Mouse (Mus musculus) splenic B cell, adult 2 months (primary cell): ENCODE measurements around the gene Cd69.

Experiments
- DNase-seq: peaks from one replicate; pipeline ENCODE4 v3.0.0-alpha.2; 2011; ENCODE audit warnings: low read depth, low spot score
- H3K27me3 ChIP-seq: 2 replicates; pipeline ENCODE4 v1.6.1; 2012; ENCODE audit warnings: mild to moderate bottlenecking, low read length, moderate library complexity, mixed read lengths; ENCODE audit not compliant: control insufficient read depth, poor library complexity, insufficient read depth, severe bottlenecking
- H3K36me3 ChIP-seq: 2 replicates; pipeline ENCODE4 v1.6.1; 2012; ENCODE audit warnings: mild to moderate bottlenecking, low read length, moderate library complexity, mixed read lengths; ENCODE audit not compliant: control insufficient read depth, poor library complexity, insufficient read depth, severe bottlenecking

Gene Cd69

DNA sequence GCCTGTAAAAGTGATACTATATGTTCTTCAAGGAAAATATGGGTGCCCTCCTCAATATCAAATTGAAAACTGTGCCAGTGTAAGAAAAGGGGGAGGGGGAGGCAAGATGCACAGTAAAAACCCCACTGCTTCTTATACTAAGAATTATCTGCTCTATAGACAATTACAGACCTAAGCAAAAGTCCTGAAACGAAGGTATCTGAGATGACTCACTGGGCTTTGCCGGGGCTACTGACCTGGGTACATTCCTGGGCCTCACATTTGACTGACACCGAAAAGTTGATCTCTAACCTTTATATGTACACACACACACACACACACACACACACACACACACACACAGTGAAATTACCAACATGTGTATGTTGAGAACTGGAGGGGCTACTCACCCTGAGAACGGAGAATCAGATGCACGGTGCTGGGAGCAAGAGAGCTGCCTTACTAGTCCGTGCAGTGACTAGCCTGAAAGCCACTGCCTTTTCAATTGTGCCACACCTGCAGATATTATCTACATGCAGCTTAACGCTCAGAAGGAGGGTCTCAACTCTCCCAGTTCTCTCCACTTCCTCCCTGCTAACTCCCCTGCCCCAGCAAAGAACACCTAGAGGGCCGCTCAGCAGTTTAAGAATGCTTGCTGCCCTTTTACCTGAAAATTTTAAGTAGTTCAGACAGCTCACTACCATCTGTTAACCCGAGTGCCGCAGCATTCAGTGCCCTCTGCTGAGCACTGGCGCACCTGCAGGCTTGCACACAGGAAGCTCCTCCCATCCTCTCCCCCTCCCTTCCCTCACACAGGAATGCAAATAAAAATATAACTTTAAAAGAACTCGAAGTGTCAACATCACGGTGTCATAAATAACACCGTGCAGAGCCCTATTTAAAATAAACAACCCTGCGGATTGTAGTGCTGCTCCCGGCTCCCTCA is 37.6 kb downstream of the Cd69 start:
- peak; percentile 93 for DNase-seq
- Histone ChIP-seq H3K36me3 (no peaks in the 10 kb centered on the region; the same call in 1 of the 2 replicates), H3K27me3 (no peaks in the 10 kb centered on the region)

DNA sequence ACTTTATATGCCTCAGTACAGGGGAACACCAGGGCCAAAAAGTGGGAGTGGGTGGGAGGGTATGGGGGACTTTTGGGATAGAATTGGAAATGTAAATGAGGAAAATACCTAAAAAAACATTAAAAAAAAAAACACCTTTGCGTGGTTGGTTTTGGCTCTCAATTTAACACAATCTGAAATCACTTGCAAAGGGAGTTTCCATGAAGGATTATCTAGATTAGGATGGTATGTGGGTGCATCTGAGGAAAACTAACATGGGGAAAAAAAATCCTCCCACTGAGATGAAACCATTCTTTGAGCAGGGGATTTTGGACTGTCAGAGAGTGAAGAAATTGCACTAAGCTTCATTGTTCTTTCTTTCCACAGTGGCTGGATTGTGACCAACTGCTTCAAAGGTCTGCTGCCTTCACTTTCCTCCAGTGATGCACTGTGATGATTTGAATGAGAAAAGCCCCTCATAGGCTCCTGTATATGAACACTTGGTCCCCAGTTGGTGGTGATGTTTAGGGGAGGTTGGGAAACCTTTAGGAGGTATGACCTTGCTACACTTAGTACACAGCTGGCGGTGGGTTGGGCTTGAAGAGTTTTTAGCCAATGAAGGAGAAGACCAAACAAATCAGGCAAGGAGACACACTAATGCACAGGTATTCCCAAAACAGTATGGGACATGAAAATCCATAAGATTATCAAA is 38.4 kb downstream of the Cd69 start:
- no peaks in the 10 kb centered on the region for H3K27me3 ChIP-seq
- H3K36me3 ChIP-seq, result no peaks in the 10 kb centered on the region; the same call in 1 of the 2 replicates
- DNase-seq, result peak; percentile 75

DNA sequence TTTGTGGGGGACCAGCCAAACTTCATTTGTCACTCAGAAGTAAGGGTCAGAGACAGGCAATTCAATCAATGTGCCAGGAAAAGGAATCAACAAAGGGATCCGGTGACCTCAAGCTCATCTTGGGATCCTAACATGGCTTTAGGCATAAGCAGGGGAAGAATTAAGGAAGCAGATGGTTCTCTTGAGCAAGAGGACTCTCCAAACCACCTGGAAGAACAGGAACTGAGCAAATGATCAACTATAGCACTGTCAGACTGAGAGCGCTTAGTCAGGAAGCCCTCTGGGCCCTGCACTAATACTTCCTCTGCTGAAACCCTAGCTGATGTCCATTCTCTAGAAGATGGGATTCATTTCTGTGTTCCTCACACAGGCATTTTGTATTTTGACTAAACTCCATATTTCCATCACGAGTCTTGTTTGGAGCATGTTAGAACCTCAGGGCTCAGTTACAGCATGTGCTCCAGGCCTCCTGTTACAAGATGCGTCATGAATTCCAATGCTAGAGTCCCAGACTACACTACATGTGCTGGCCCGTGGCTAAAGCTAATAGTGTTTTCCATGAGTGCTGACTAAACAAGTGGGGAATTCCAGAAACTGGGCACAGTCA is 39.3 kb downstream of the Cd69 start:
- H3K27me3 ChIP-seq, result no peaks in the 10 kb centered on the region
- peak; percentile 63 for DNase-seq
- H3K36me3 ChIP-seq, result no peaks in the 10 kb centered on the region; the same call in 1 of the 2 replicates

DNA sequence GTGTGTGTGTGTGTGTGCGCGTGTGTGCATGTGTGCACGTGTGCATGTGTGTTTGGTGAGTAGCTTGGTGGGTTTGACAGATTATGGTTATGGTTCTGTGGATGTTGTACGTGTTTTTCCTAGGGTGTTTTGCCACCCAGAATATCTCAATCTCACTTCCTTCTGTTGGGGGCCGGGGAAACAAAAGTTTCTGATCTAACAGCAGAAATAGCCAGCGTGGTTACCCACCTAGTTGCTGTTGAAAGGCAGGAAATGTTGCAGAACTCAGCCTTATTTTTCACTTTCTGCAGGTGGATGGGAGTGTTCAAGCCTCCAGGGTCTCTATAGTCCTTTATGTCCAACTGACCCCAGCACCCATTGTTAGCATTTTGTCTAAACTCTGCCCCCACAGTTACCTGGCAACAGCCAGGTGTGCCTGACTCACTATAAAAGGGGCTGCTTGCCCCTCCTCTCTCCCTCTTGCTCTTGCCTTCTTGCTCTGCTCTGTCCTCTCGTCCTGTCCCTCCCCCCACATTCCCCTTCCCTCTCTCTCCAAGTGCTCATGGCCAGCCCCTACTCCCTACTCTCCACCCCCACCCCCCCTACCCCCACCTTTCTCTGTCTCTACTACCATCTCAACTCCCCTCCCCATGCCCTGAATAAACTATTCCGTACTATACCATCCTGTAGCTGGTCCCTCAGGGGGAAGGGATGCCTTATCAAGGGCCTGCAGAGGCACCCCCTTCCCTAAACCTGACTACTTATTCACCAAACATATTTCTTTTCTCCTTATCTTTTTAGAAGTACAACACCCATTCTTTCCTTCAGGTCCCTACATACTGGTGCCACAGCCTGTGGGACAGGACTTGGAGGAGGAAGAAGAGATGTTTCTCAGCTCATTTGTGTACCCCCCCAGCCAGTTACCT is 40.5 kb downstream of the Cd69 start:
- H3K27me3 ChIP-seq, result no peaks in the 10 kb centered on the region
- H3K36me3 ChIP-seq, result no peaks in the 10 kb centered on the region; the same call in 1 of the 2 replicates
- peak; percentile 80 for DNase-seq

DNA sequence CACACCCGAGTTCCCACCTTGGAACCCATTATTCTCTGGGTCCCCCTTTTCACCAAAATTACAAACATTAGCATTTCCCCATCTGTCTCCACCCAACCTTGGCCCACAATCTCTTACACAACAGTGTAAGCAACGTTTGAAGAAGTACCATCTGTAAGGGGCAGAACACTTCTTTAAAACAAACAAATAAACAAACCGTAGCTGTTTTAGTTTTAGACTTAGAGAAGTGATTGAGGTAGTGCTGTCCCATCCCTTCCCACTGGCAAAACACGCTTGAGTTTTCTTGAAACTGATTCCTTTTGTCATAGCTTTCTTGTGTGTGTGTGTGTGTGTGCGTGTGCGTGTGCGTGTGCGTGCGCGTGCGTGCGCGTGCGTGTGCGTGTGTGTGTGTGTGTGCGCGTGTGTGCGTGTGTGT is 41.3 kb downstream of the Cd69 start:
- H3K27me3 ChIP-seq, result no peaks in the 10 kb centered on the region
- peak; percentile 61 for DNase-seq
- H3K36me3 ChIP-seq, result no peaks in the 10 kb centered on the region; the same call in 1 of the 2 replicates

DNA sequence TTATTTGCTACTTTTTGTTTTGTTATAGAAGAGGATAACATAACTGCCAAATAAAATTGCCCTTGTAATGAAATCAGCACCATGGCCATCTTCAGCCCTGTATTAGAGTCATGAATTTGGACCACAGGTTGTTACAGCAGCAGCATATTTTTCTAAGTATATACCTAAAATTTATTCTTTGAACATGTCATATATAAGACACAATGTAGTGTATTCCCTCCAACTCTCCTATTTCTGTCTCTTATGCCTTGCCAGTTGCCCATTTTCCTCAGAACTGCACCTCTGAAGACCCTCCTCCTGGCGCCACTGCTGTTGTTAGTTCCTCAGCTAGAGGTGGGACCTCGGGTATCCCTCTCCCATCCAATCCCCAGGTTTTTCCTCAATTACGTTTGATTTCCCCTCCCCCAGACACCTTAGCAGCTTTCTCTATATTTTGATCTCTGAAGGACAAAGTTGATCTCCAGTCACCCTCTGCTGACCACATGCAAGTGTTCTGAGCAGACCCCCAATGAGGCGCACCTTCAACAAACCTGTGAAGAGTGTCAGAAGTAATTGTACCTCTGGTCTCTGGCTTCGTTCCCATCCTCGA is 41.8 kb downstream of the Cd69 start:
- H3K36me3 ChIP-seq, result no peaks in the 10 kb centered on the region; the same call in 1 of the 2 replicates
- H3K27me3 ChIP-seq, result no peaks in the 10 kb centered on the region
- peak; percentile 41 for DNase-seq

DNA sequence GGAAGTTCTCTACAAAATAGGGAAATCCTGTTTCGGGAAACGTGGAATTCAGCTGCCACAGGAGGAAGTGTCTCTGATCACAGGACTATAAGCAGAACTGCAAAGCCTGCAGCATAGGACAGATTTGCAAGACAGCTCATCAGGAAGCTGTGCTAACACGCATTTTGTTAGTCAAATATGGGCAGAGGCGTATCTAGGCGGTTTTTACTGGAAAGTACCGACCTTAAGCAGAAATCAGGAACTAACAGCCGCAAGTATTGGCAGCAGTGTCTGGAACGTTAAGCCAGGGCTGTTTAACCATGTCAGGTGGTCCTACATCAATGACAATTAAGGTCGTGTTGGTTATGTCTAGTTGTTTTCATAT is 42.4 kb downstream of the Cd69 start:
- DNase-seq, result peak; percentile 95
- H3K36me3 ChIP-seq, result no peaks in the 10 kb centered on the region; the same call in 1 of the 2 replicates
- H3K27me3 ChIP-seq, result no peaks in the 10 kb centered on the region

DNA sequence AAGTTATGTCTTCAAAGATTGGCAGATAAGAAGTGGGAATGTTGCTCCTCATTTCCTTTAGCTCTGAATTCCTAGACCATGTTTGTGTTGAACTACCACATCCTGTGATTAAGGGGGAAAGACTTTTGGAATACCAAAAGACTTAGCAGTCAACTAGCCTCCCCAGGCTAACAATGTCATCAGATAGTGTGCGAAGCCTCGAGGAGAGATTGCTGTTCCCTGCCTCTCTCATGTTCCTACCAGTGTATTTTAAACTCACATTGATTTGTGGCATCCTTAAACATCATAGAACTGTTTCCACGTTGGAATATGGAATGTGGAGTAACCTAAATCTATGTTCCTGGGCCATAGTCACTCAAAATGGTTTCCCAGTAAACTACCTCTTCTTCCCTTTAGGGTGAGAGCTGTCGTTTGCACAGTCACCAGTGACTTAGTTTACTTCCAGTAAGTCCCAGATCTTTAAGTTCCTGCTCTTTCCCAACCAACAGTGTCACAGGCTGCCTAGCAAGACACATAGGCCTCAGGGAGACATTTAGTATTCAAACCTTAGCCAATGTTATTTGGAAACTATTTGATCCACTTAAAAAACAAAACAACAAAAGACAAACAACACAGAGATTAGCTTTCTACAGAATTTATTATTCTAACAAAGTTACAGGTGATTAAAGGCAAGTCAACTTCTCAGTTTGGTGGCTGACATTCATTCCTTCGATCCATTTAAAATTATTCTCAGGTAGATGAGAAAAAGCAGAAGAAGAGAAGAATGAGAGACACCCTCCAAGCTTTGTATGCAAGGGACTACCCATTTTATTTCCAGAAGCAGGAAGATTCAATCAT is 43.0 kb downstream of the Cd69 start:
- Histone ChIP-seq H3K27me3 (no peaks in the 10 kb centered on the region), H3K36me3 (no peaks in the 10 kb centered on the region; the same call in 1 of the 2 replicates)
- DNase-seq, result no peak

DNA sequence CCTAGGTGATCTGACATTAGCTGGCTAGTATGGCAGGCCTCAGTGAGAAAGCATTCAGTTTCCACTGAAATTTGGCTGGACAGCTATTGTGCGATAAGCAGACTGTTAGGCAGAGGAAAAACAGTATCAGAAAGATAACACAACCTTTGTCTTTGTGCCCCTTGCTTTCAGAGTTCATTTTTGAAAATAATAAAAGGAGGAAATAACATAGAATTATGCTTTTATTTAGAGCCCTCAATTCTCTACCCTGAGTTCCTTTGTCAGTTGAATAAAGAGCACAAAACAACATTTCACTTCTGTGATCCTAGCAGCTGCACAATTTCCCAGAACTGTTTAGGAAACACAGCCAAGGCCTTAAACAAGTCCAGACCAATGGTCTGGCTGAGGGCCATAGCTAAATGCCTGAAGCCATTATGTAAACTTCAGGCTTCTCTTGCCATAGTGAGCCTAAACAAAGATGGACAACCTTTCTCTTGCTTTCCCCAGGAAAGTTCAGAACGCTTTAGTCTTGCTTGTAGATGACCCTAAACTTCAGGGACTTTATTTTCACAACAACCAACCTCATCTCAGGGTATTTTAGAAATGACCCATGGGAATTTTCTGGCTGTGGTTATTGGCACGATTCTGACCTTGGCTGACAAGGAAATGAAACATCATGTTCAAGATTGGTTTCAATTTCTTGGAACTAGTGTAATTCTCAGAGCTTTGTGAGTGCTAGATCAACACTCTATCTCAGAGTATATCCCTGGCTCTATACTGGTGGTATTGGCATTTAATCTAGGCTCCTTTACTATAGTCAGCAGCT is 45.3 kb downstream of the Cd69 start:
- DNase-seq, result peak; percentile 52
- Histone ChIP-seq H3K27me3 (no peaks in the 10 kb centered on the region), H3K36me3 (peaks cover 2% of the 10 kb centered on the region; the same call in 1 of the 2 replicates)

DNA sequence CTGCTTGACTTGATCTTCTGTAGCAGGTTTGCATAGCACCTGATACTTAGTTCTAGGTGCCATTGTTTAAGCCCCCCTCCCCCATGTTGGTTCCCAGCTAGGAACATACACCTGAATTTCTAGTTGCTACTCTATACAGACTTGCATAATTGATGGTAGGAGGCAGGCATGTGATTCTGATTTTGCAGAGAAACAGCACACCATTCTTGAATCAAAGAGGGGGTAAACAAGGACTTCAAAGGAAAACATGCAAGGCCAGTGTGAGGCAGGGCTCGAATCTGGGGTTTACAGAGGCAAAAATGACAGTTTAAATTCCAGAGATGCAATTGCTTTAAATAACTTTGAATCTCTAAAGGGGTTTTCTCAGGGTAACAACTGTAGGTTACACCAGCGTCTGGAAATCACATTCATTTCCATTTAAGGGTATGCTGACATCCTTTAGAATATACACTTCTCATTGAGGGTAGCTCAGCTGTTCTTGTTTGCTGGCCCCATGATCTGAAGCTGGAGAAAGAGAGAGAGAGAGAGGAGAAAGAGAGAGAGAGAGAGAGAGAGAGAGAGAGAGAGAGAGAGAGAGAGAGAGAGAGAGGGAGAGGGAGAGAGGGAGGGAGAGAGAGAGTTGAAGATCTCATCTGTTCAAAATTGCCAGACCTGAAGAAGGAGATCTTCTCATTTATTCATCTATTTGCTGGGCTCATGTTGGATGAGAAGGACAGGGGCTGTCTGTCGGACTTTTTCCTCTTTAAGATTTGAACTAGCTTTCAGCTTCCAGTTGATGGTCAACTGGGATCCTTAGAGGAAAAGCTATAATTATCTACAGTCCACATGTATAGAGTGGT is 46.1 kb downstream of the Cd69 start:
- Histone ChIP-seq H3K36me3 (peaks cover 2% of the 10 kb centered on the region; the same call in 1 of the 2 replicates), H3K27me3 (no peaks in the 10 kb centered on the region)
- DNase-seq, result no peak

DNA sequence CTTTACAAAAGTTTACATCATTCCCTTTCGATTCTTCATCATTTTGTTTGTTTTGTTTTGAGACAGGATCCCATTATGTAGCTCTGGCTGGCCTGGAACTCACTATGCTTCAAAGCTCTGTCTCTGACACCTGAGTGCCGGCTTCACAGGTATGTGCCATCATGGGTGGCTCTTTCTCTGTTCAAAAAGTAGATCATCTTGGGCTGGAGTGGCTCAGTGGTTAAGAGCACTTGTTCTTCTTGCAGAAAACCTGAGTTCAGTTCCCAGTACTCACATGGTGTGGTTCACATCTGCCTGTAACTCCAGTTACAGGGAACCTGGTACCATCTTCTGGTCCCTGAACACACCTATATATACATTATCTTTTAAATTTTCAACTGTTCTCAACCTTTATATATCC is 50.2 kb downstream of the Cd69 start:
- no peak for DNase-seq
- Histone ChIP-seq H3K27me3 (no peaks in the 10 kb centered on the region), H3K36me3 (peaks cover 4% of the 10 kb centered on the region; the same call in 1 of the 2 replicates)

DNA sequence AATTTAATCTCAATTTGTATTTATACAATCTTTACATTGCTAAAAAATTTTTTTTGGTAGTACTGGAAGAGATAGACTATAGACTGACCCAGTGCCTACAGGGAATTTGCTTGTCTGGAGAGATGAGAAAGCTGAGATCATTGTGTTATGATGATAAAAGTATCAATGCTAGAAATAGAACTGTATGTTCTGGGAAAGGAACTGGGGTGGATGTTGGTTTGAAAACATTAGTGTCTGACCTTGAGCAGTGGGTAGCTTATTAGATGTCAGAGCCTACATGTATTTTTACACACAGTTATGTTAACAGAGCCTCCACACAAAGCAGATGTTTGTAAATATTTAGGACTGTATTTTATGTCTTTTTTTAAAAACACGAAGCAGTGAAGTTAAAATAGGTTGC is 51.1 kb downstream of the Cd69 start:
- peaks cover 4% of the 10 kb centered on the region; the same call in 1 of the 2 replicates for H3K36me3 ChIP-seq
- H3K27me3 ChIP-seq, result no peaks in the 10 kb centered on the region
- DNase-seq, result no peak
